Mouse (Mus musculus): ENCODE data around the gene Tmem258. TPM values are rescaled to one million over a fixed set of nuclear protein-coding genes. Genes with fewer than 3 reads are reported as not detected.

The Tmem258 gene
- total RNA-seq, 2 experiments from 2014 or later, result 161 to 204 TPM

GRCm38 (mm10) chr19:10223561-10223960 lies 19.7 kb downstream of the Tmem258 start:
- no peak for DNase-seq

GRCm38 (mm10) chr19:10224637-10225453 lies 21.0 kb downstream of the Tmem258 start:
- no peak for DNase-seq

GRCm38 (mm10) chr19:10225767-10226166 lies 22.0 kb downstream of the Tmem258 start:
- no peak for DNase-seq

DNA sequence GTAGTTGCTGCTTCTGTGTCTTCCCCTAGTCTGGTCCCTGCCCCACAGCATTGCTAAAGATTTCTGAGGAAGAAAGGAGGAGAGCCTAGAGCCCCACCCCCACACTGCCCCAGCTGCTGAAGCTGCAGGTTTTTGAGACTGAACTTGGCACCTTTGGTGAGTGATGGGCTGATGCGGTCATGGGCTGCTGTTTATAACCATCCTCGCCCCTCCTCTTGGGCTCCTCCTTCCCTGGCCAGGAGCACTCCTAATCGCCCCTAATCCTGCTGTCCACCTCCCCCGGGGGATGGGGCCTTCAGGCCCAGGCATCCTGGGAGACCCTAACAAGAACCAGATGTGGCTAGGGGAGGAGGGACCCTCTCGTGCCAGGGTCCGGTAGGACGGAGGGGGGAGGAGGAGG lies 27.2 kb downstream of the Tmem258 start:
- DNase-seq, result no peak

- DNase-seq, result no peak
Measured at GRCm38 (mm10) chr19:10231871-10232270, 28.1 kb downstream of the Tmem258 start.

DNA sequence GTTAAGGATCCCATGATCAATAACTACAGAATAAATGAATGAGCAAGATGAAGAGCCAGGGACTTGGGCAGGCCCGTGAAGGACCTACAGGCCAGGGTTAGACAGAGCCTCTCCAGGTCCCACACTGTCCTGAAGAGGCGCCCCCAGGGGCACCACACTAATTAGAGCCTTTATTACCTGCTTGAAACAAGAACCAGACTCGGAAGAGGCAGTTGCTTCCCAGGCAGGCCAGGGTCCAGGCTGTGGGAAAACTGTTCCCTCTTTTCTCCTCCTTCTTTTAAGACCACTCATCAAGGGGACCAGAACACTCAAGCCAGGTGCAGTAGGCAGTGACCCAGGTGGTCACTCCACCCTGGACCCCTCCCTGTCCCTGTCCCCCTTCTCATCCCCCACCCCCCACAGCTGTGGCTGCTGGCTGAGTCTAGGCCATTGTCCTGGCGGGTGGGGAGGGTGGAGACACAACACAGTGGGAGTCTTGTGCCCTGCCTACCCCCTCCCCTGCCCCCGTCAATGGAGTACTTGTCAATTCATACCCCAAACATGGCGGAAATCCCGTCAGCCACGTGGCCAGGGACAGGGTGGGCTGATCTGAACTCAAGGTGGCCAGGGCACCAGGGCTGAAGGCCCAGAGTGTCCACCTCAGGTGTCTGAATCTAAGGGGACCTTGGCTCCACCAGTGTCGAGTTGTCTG lies 28.7 kb downstream of the Tmem258 start:
- no peak for DNase-seq

GRCm38 (mm10) chr19:10235784-10236565 lies 32.2 kb downstream of the Tmem258 start:
- no peak for DNase-seq

DNA sequence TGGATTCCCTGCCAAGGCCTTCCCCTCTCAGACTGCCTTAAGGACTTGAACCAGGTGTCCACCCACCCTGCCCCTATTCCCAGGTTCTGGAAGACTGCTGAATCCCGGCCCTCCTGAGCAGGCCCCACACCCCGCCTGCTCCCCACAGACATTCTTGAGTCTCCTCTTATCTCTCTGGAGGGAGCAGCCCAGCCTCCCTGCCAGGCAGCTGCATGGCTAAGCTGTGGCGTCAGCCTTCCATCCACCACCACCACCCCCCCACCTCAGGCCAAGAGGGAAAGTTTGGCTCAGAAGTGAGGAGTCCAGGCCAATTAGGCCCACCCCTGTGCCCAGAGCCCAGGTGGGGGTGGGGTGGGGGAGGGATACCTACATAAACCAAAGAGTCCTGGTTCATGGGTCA lies 34.7 kb downstream of the Tmem258 start:
- no peak for DNase-seq

- DNase-seq, result no peak
Measured at GRCm38 (mm10) chr19:10239419-10239818, 35.6 kb downstream of the Tmem258 start.

GRCm38 (mm10) chr19:10239975-10240653 lies 36.3 kb downstream of the Tmem258 start:
- no peak for DNase-seq

- peak; percentile 90 to 91 for DNase-seq
Measured at GRCm38 (mm10) chr19:10240654-10241305, 37.0 kb downstream of the Tmem258 start, which contains the start of gene Myrf. Gene Myrf (minus strand): TSS chr19:10240748.

DNA sequence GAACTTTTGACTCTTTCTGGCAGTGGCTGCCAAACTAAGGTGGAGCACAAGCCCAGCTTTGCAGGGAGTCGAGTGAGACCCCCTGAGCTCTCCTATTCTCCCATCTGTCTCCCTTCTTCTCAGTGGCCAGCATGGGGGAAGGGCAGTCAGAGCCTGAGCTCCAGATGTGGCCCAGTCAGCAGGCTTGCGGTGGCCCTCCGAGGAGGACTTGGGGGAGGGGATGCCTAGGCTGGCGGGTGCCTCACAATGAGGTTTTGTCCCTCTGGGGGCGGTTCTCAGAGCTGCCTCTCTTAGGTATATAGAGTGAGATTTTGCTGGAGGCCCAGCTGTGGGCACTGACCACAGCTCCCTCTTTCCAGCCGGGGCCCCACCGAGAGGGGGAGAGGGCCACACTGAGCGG lies 39.1 kb downstream of the Tmem258 start:
- DNase-seq, result no peak

GRCm38 (mm10) chr19:10244183-10244582 lies 40.4 kb downstream of the Tmem258 start:
- peak; percentile 62 to 72 for DNase-seq

DNA sequence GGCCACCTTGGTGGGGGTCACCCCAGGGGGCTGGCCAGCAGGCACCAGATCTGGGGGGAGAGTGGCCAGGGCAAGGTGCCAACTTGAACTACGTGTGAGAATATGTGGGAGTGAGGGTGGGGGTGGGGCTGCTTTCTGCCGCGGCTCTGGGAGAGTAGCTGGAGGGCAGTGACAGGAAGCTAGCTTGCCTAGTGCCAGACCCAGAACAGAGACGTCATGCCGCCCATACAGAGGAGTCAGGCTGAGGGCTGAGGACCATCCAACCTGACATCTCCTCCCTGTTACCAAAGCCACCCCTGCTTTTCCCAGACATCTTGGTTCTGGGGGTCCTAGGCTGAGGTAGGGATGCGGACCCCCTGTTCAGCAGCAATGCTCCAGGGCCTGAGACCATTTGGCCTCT lies 43.4 kb downstream of the Tmem258 start:
- no peak for DNase-seq

DNA sequence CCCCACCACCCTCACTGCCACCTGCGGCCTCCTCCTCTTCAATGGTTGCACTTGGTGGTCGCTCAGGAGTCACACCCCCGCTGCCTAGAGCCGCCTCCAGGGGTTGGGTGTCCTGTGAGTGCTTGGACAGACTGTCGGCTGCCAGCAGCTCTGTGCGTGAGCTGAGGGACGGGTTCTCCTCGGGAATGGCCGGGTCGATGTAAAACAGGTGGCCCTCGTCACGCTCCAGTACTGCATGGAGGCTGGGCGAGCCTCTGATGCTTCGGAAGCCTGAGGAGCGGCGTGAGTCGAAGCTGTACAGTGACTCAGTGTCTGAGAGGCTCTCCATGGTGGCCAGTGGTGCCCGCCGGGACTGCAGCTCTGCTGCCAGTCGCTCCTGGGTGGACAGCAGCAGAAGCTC lies 44.3 kb downstream of the Tmem258 start:
- DNase-seq, result no peak

Small RNAs within 50 kb of the gene (microRNA-seq; reads per million reads assigned to microRNA genes)
- not detected for gene Mir6993

Other genes with a start within 250 kb of the Tmem258 start
- 1,000 to 10,000 TPM; 2,852 to 3,273 TPM for gene Fth1, start 223.4 kb upstream of the Tmem258 start, total RNA-seq (2021)
- under 1 TPM; 0.16 to 0.36 TPM for gene Best1, start 202.4 kb upstream of the Tmem258 start, total RNA-seq (2021)
- 1 to 10 TPM; 5.6 to 6.6 TPM for gene Rab3il1, start 202.3 kb upstream of the Tmem258 start, total RNA-seq (2021)
- 10 to 100 TPM in 1 of 2 experiments, 1 to 10 TPM in 1; 9.4 to 23.4 TPM for gene Fads3, start 162.4 kb upstream of the Tmem258 start, total RNA-seq (2021)
- 1,000 to 10,000 TPM; 1,648 to 1,771 TPM for gene Fads2, start 102.3 kb upstream of the Tmem258 start, total RNA-seq (2021)
- 1,000 to 10,000 TPM in 1 of 2 experiments, 100 to 1,000 TPM in 1; 677 to 1,388 TPM for gene Fads1, start 21.1 kb upstream of the Tmem258 start, total RNA-seq (2021)
- gene Fen1, start 155 bp downstream of the Tmem258 start, total RNA-seq (2021), result 10 to 100 TPM; 12.0 to 18.4 TPM
- 1 to 10 TPM; 1.4 to 1.7 TPM for gene Myrf, start 36.7 kb downstream of the Tmem258 start, total RNA-seq (2021)
- gene Dagla, start 100.9 kb downstream of the Tmem258 start, total RNA-seq (2021), result 1 to 10 TPM; 4.0 to 5.6 TPM
- gene Syt7, start 185.1 kb downstream of the Tmem258 start, total RNA-seq (2021), result 10 to 100 TPM; 17.7 to 29.8 TPM